Mouse (Mus musculus): Measurements from ENCODE around the gene Krtap13-1. TPM values are rescaled to one million over a fixed set of nuclear protein-coding genes. Genes with fewer than 3 reads are reported as not detected.
"Not testable (repeated sequence)": the region's sequence is repeated elsewhere in the genome, so short reads cannot be mapped to it uniquely, and the experiment has no call there.

Krtap13-1 gene
- polyA plus RNA-seq, 1 experiment: not detected

- no peaks in the 10 kb centered on the region for H3K4me1 ChIP-seq (ENCODE audit: control insufficient read depth)
Measured at GRCm38 (mm10) chr16:88720031-88720430, 8.6 kb upstream of the Krtap13-1 start.

GRCm38 (mm10) chr16:88735391-88735790 is 6.7 kb downstream of the Krtap13-1 start:
- Histone ChIP-seq H3K4me3 (replicated peaks) (no peak overlapping the region), H3K36me3 (ENCODE audit: control insufficient read depth) (no peaks in the 10 kb centered on the region), H3K4me1 (ENCODE audit: control insufficient read depth) (no peaks in the 10 kb centered on the region), H3K27me3 (ENCODE audit: control insufficient read depth) (no peaks in the 10 kb centered on the region), H3K9me3 (ENCODE audit: control insufficient read depth, low read length) (no peaks in the 10 kb centered on the region)
- TF ChIP-seq GATA1 (IDR thresholded peaks at IDR 0.05; ENCODE audit: low read length) (no peak), TAL1 (IDR thresholded peaks at IDR 0.05; ENCODE audit: low read length) (no peak)

More at GRCm38 (mm10) chr16:88720031-88720430, 8.6 kb upstream of the Krtap13-1 start:
- Histone ChIP-seq H3K4me3 (replicated peaks) (no peak overlapping the region), H3K27me3 (ENCODE audit: control insufficient read depth) (no peaks in the 10 kb centered on the region), H3K9me3 (ENCODE audit: control insufficient read depth, low read length) (no peaks in the 10 kb centered on the region; the same call in 1 of the 2 replicates), H3K36me3 (ENCODE audit: control insufficient read depth) (no peaks in the 10 kb centered on the region)
- no peak for TF ChIP-seq GATA1 (IDR thresholded peaks at IDR 0.05; ENCODE audit: low read length)

- Histone ChIP-seq H3K36me3 (ENCODE audit: control insufficient read depth) (no peaks in the 10 kb centered on the region), H3K27me3 (ENCODE audit: control insufficient read depth) (no peaks in the 10 kb centered on the region), H3K4me1 (ENCODE audit: control insufficient read depth) (no peaks in the 10 kb centered on the region), H3K9me3 (ENCODE audit: control insufficient read depth, low read length) (no peaks in the 10 kb centered on the region; the same call in 1 of the 2 replicates), H3K4me3 (replicated peaks) (no peak overlapping the region)
- no peak for TF ChIP-seq TAL1 (IDR thresholded peaks at IDR 0.05; ENCODE audit: low read length)
- TF ChIP-seq GATA1 (IDR thresholded peaks at IDR 0.05; ENCODE audit: low read length): no peak
Measured at GRCm38 (mm10) chr16:88744750-88745340, 16.2 kb downstream of the Krtap13-1 start.

- Histone ChIP-seq H3K27me3 (ENCODE audit: control insufficient read depth) (no peaks in the 10 kb centered on the region), H3K4me1 (ENCODE audit: control insufficient read depth) (no peaks in the 10 kb centered on the region)
- TF ChIP-seq TAL1 (IDR thresholded peaks at IDR 0.05; ENCODE audit: low read length): no peak
- no peak for TF ChIP-seq GATA1 (IDR thresholded peaks at IDR 0.05; ENCODE audit: low read length)
Measured at GRCm38 (mm10) chr16:88747943-88748342, 19.3 kb downstream of the Krtap13-1 start.

GRCm38 (mm10) chr16:88751535-88751934 is 22.9 kb downstream of the Krtap13-1 start, which contains the start of gene Krtap13:
Gene Krtap13 (minus strand): TSS chr16:88751635.
- H3K4me3 ChIP-seq (replicated peaks); H3K27me3 ChIP-seq (ENCODE audit: control insufficient read depth); H3K4me1 ChIP-seq (ENCODE audit: control insufficient read depth); H3K9me3 ChIP-seq (ENCODE audit: control insufficient read depth, low read length); H3K36me3 ChIP-seq (ENCODE audit: control insufficient read depth): not testable (repeated sequence)

More at GRCm38 (mm10) chr16:88747943-88748342, 19.3 kb downstream of the Krtap13-1 start:
- H3K36me3 ChIP-seq (ENCODE audit: control insufficient read depth): no peaks in the 10 kb centered on the region
- peaks cover 2% of the 10 kb centered on the region; the same call in 1 of the 2 replicates for H3K9me3 ChIP-seq (ENCODE audit: control insufficient read depth, low read length)
- no peak overlapping the region for H3K4me3 ChIP-seq (replicated peaks)

- not testable (repeated sequence) for H3K36me3 ChIP-seq (ENCODE audit: control insufficient read depth); H3K4me1 ChIP-seq (ENCODE audit: control insufficient read depth); H3K27me3 ChIP-seq (ENCODE audit: control insufficient read depth); H3K4me3 ChIP-seq (replicated peaks)
- H3K9me3 ChIP-seq (ENCODE audit: control insufficient read depth, low read length): peaks cover 12% of the 10 kb centered on the region
Measured at GRCm38 (mm10) chr16:88758547-88758946, 29.9 kb downstream of the Krtap13-1 start, which contains the start of gene 2310034C09Rik. Gene 2310034C09Rik (plus strand): TSS chr16:88758847.

- Histone ChIP-seq H3K4me1 (ENCODE audit: control insufficient read depth) (no peaks in the 10 kb centered on the region), H3K4me3 (replicated peaks) (no peak within 1 kb of the TSS), H3K9me3 (ENCODE audit: control insufficient read depth, low read length) (peaks cover 6% of the 10 kb centered on the region; the same call in 1 of the 2 replicates), H3K36me3 (ENCODE audit: control insufficient read depth) (no peaks in the 10 kb centered on the region), H3K27me3 (ENCODE audit: control insufficient read depth) (no peaks in the 10 kb centered on the region)
- TF ChIP-seq TAL1 (IDR thresholded peaks at IDR 0.05; ENCODE audit: low read length): no peak
- TF ChIP-seq GATA1 (IDR thresholded peaks at IDR 0.05; ENCODE audit: low read length): no peak
Measured at GRCm38 (mm10) chr16:88774106-88774505, 45.4 kb downstream of the Krtap13-1 start, which contains the start of gene 2310057N15Rik. Gene 2310057N15Rik (minus strand): TSS chr16:88774206.

- Histone ChIP-seq H3K4me3 (replicated peaks) (no peak within 1 kb of the TSS), H3K36me3 (ENCODE audit: control insufficient read depth) (no peaks in the 10 kb centered on the region), H3K27me3 (ENCODE audit: control insufficient read depth) (no peaks in the 10 kb centered on the region), H3K9me3 (ENCODE audit: control insufficient read depth, low read length) (peaks cover 6% of the 10 kb centered on the region; the same call in 1 of the 2 replicates), H3K4me1 (ENCODE audit: control insufficient read depth) (no peaks in the 10 kb centered on the region)
- TF ChIP-seq TAL1 (IDR thresholded peaks at IDR 0.05; ENCODE audit: low read length) (no peak), GATA1 (IDR thresholded peaks at IDR 0.05; ENCODE audit: low read length) (no peak)
Measured at GRCm38 (mm10) chr16:88777596-88777995, 48.9 kb downstream of the Krtap13-1 start, which contains the start of gene Gm5965. Gene Gm5965 (plus strand): TSS chr16:88777896.

Other genes with a start within 250 kb of the Krtap13-1 start
- gene Cldn17, start 221.9 kb upstream of the Krtap13-1 start, polyA plus RNA-seq (2012): not detected in 2 replicates
- not detected in 2 replicates for gene Cldn8, start 165.7 kb upstream of the Krtap13-1 start, polyA plus RNA-seq (2012)
- gene Krtap24-1, start 116.6 kb upstream of the Krtap13-1 start, polyA plus RNA-seq (2012): not detected in 2 replicates
- gene 2310079G19Rik, start 101.2 kb upstream of the Krtap13-1 start, polyA plus RNA-seq (2012): not detected in 2 replicates
- gene Krtap26-1, start 81.1 kb upstream of the Krtap13-1 start, polyA plus RNA-seq (2012): not detected in 2 replicates
- gene Krtap27-1, start 57.2 kb upstream of the Krtap13-1 start, polyA plus RNA-seq (2012): not detected in 2 replicates
- not detected in 2 replicates for gene 2310061N02Rik, start 20.9 kb upstream of the Krtap13-1 start, polyA plus RNA-seq (2012)
- gene Krtap13, start 22.8 kb downstream of the Krtap13-1 start, polyA plus RNA-seq (2012): not detected in 2 replicates
- gene 2310034C09Rik, start 30.0 kb downstream of the Krtap13-1 start, polyA plus RNA-seq (2012): not detected in 2 replicates
- not detected in 2 replicates for gene 2310057N15Rik, start 45.3 kb downstream of the Krtap13-1 start, polyA plus RNA-seq (2012)
- not detected in 2 replicates for gene Gm5965, start 49.0 kb downstream of the Krtap13-1 start, polyA plus RNA-seq (2012)
- 0.07 TPM in 1 of 2 replicates, not detected in the other for gene Gm20741, start 83.4 kb downstream of the Krtap13-1 start, polyA plus RNA-seq (2012)
- not detected in 2 replicates for gene Krtap15, start 91.4 kb downstream of the Krtap13-1 start, polyA plus RNA-seq (2012)
- gene Krtap14, start 97.3 kb downstream of the Krtap13-1 start, polyA plus RNA-seq (2012): not detected in 2 replicates
- gene Krtap19-1, start 140.5 kb downstream of the Krtap13-1 start, polyA plus RNA-seq (2012): not detected in 2 replicates
- gene Krtap19-2, start 145.4 kb downstream of the Krtap13-1 start, polyA plus RNA-seq (2012): not detected in 2 replicates
- not detected in 2 replicates for gene Krtap19-3, start 149.2 kb downstream of the Krtap13-1 start, polyA plus RNA-seq (2012)
- gene Krtap19-4, start 156.2 kb downstream of the Krtap13-1 start, polyA plus RNA-seq (2012): not detected in 2 replicates
- not detected in 2 replicates for gene Krtap19-5, start 167.6 kb downstream of the Krtap13-1 start, polyA plus RNA-seq (2012)
- not detected in 2 replicates for gene Krtap19-9b, start 203.4 kb downstream of the Krtap13-1 start, polyA plus RNA-seq (2012)
- gene Krtap16-3, start 234.0 kb downstream of the Krtap13-1 start, polyA plus RNA-seq (2012): not detected in 2 replicates

Data from erythroblast, embryonic 14.5 days (primary cell).